Mouse (Mus musculus) testis, adult 2 months (tissue): ENCODE measurements around the gene 1700028K03Rik. TPM values are rescaled to one million over a fixed set of nuclear protein-coding genes. Genes with fewer than 3 reads are reported as not detected.

ENCODE experiments used
- H3K27ac ChIP-seq: fragments of 200-500 bp; 2 replicates; pipeline ENCODE4 v1.5.1; 2012; ENCODE audit warnings: low read depth, low read length; ENCODE audit not compliant: control insufficient read depth, insufficient read depth
- H3K27me3 ChIP-seq: fragments of 200-500 bp; 2 replicates; pipeline ENCODE4 v1.6.1; 2012; ENCODE audit warnings: mild to moderate bottlenecking, low read length, moderate library complexity; ENCODE audit not compliant: control insufficient read depth, insufficient read depth
- H3K36me3 ChIP-seq: fragments of 200-500 bp; 2 replicates; pipeline ENCODE4 v1.6.1; 2012; ENCODE audit warnings: mild to moderate bottlenecking, low read length; ENCODE audit not compliant: control insufficient read depth, insufficient read depth
- H3K4me1 ChIP-seq: fragments of 200-500 bp; 2 replicates; pipeline ENCODE4 v1.6.1; 2012; ENCODE audit warnings: low read length; ENCODE audit not compliant: control insufficient read depth, insufficient read depth
- H3K4me3 ChIP-seq: fragments of 200-500 bp; 2 replicates; pipeline ENCODE4 v1.5.1; 2012; ENCODE audit warnings: low read depth, mild to moderate bottlenecking, low read length, moderate library complexity, mixed read lengths; ENCODE audit not compliant: control insufficient read depth
- CTCF ChIP-seq: fragments of 200-500 bp; IDR thresholded peaks from 2 replicates; pipeline ENCODE4 v1.5.1; 2012; ENCODE audit warnings: low read depth, mild to moderate bottlenecking, inconsistent platforms, low read length, moderate library complexity; ENCODE audit not compliant: control insufficient read depth, insufficient read depth, insufficient replicate concordance
- POLR2A ChIP-seq: fragments of 200-500 bp; IDR thresholded peaks from 2 replicates; pipeline ENCODE4 v1.6.1; 2012; ENCODE audit warnings: low read depth, mild to moderate bottlenecking, inconsistent platforms, low read length, moderate library complexity; ENCODE audit not compliant: control insufficient read depth
- polyA plus RNA-seq: library from polyadenylated mRNA; depleted of rRNA; stranded (reverse); fragments of >200 nt; gene quantifications from 2 replicates; pipeline ENCODE4 v1.2.3, GENCODE M21; 2012

The 1700028K03Rik gene
- polyA plus RNA-seq, 1 experiment, result 14.4 TPM

- Histone ChIP-seq H3K27ac (no peak overlapping the region), H3K36me3 (no peaks in the 10 kb centered on the region), H3K4me3 (no peak overlapping the region), H3K4me1 (no peaks in the 10 kb centered on the region), H3K27me3 (no peaks in the 10 kb centered on the region)
- no peak for TF ChIP-seq CTCF
- TF ChIP-seq POLR2A, result no peak
Measured at GRCm38 (mm10) chr5:107541696-107542095, 7.2 kb downstream of the 1700028K03Rik start.

- H3K36me3 ChIP-seq, result peaks cover 4% of the 10 kb centered on the region; the same call in 1 of the 2 replicates
- H3K4me1 ChIP-seq, result no peaks in the 10 kb centered on the region
- TF ChIP-seq CTCF, result no peak
- no peak for TF ChIP-seq POLR2A
- no peak overlapping the region for H3K4me3 ChIP-seq
- H3K27me3 ChIP-seq, result no peaks in the 10 kb centered on the region
- H3K27ac ChIP-seq, result no peak overlapping the region
Measured at GRCm38 (mm10) chr5:107545927-107546326, 11.4 kb downstream of the 1700028K03Rik start.

GRCm38 (mm10) chr5:107547955-107548354 is 13.4 kb downstream of the 1700028K03Rik start:
- H3K4me1 ChIP-seq, result no peaks in the 10 kb centered on the region
- no peak for TF ChIP-seq CTCF
- TF ChIP-seq POLR2A, result no peak
- H3K4me3 ChIP-seq, result no peak overlapping the region

GRCm38 (mm10) chr5:107548444-107548843 is 13.9 kb downstream of the 1700028K03Rik start:
- H3K4me1 ChIP-seq, result no peaks in the 10 kb centered on the region
- H3K36me3 ChIP-seq, result peaks cover 4% of the 10 kb centered on the region; the same call in 1 of the 2 replicates
- no peak for TF ChIP-seq POLR2A
- TF ChIP-seq CTCF, result no peak
- H3K27me3 ChIP-seq, result no peaks in the 10 kb centered on the region
- no peak overlapping the region for H3K27ac ChIP-seq
- no peak overlapping the region for H3K4me3 ChIP-seq

More at GRCm38 (mm10) chr5:107547955-107548354, 13.4 kb downstream of the 1700028K03Rik start:
- H3K36me3 ChIP-seq, result peaks cover 4% of the 10 kb centered on the region; the same call in 1 of the 2 replicates
- no peaks in the 10 kb centered on the region for H3K27me3 ChIP-seq
- H3K27ac ChIP-seq, result no peak overlapping the region

- Histone ChIP-seq H3K27ac (no peak overlapping the region), H3K4me3 (no peak overlapping the region), H3K27me3 (no peaks in the 10 kb centered on the region), H3K36me3 (no peaks in the 10 kb centered on the region; the same call in 1 of the 2 replicates), H3K4me1 (no peaks in the 10 kb centered on the region)
- no peak for TF ChIP-seq CTCF
- no peak for TF ChIP-seq POLR2A
Measured at GRCm38 (mm10) chr5:107554336-107554735, 19.8 kb downstream of the 1700028K03Rik start.

GRCm38 (mm10) chr5:107556969-107557368 is 22.5 kb downstream of the 1700028K03Rik start:
- no peaks in the 10 kb centered on the region; the same call in none of the 2 replicates for H3K36me3 ChIP-seq

GRCm38 (mm10) chr5:107569148-107569547 is 34.6 kb downstream of the 1700028K03Rik start:
- Histone ChIP-seq H3K27me3 (no peaks in the 10 kb centered on the region), H3K36me3 (peaks cover 1% of the 10 kb centered on the region; the same call in 1 of the 2 replicates)
- TF ChIP-seq POLR2A (no peak), CTCF (no peak)

More at GRCm38 (mm10) chr5:107556969-107557368, 22.5 kb downstream of the 1700028K03Rik start:
- Histone ChIP-seq H3K4me1 (no peaks in the 10 kb centered on the region), H3K27ac (no peak overlapping the region), H3K4me3 (no peak overlapping the region), H3K27me3 (no peaks in the 10 kb centered on the region)
- no peak for TF ChIP-seq CTCF
- TF ChIP-seq POLR2A, result no peak

More at GRCm38 (mm10) chr5:107569148-107569547, 34.6 kb downstream of the 1700028K03Rik start:
- H3K27ac ChIP-seq, result no peak overlapping the region
- H3K4me1 ChIP-seq, result no peaks in the 10 kb centered on the region
- no peak overlapping the region for H3K4me3 ChIP-seq
